Comparison of ENCODE assay signal across 8 mouse cellular contexts in genomic region chr7:5052438-5052837, GRCm38 (mm10). TPM values are rescaled to one million over a fixed set of nuclear protein-coding genes. Genes with fewer than 3 reads are reported as not detected.
DNase-seq lines count a peak whose midpoint lies in the region; ATAC-seq and TF ChIP-seq lines count a peak whose summit lies in the region.
"Had no signal": no experiment of that assay in that cellular context is flagged by ENCODE, and none has a peak within 500 bp of the region (broad histone marks: within the 10 kb centered on the region; RNA-seq: fewer than 3 reads in every experiment).

No protein-coding gene starts in this region.

- no peak for TF ChIP-seq CTCF in stomach, postnatal 0 days (IDR thresholded peaks at IDR 0.05; ENCODE audit: low read depth)

- no peak for TF ChIP-seq EP300 in stomach, postnatal 0 days (optimal IDR thresholded peaks at IDR 0.05)

- H3K27me3 ChIP-seq in megakaryocyte, embryonic 14.5 days (replicated peaks): peaks cover 83% of the 10 kb centered on the region
- peaks cover 52% of the 10 kb centered on the region for H3K27me3 ChIP-seq in forebrain, embryonic 11.5 days (ENCODE audit: control insufficient read depth, insufficient read depth, low read length)
- peaks cover 50% of the 10 kb centered on the region for H3K27me3 ChIP-seq in limb, embryonic 13.5 days
- peaks cover 7% of the 10 kb centered on the region; the same call in 1 of the 2 replicates for H3K27me3 ChIP-seq in stomach, postnatal 0 days (ENCODE audit: control insufficient read depth, insufficient read depth, low read length)

- peaks cover 14% of the 10 kb centered on the region for H3K9me3 ChIP-seq in megakaryocyte, embryonic 14.5 days
- H3K9me3 ChIP-seq in forebrain, embryonic 11.5 days (ENCODE audit: control insufficient read depth, low read length): no peaks in the 10 kb centered on the region
- no peaks in the 10 kb centered on the region for H3K9me3 ChIP-seq in limb, embryonic 13.5 days
- no peaks in the 10 kb centered on the region for H3K9me3 ChIP-seq in stomach, postnatal 0 days (ENCODE audit: control insufficient read depth, low read length)

- WGBS in forebrain, embryonic 11.5 days: 5% methylated on average over 9 of the region's 12 CpGs
- WGBS in limb, embryonic 13.5 days: 5% methylated on average over 12 of the region's 12 CpGs
- WGBS in stomach, postnatal 0 days: under 1% methylated on average over 6 of the region's 12 CpGs

- H3K27ac ChIP-seq in forebrain, embryonic 11.5 days (ENCODE audit: low read depth, low read length): no peak overlapping the region
- no peak overlapping the region for H3K27ac ChIP-seq in limb, embryonic 13.5 days
- no peak overlapping the region for H3K27ac ChIP-seq in stomach, postnatal 0 days (replicated peaks)

- peak overlapping the region; percentile 92 for H3K9ac ChIP-seq in forebrain, embryonic 11.5 days (ENCODE audit: low read length)
- peak overlapping the region; percentile 88 for H3K9ac ChIP-seq in limb, embryonic 13.5 days
- H3K9ac ChIP-seq in stomach, postnatal 0 days (ENCODE audit: low read length): peak overlapping the region; percentile 84

- DNase-seq in forebrain, embryonic 11.5 days (ENCODE audit: low spot score): no peak
- DNase-seq in stomach, postnatal 0 days (ENCODE audit: low spot score): no peak
- DNase-seq in thymus, postnatal 36 days: no peak
- no peak for DNase-seq in thymus, postnatal 4 days

- no peak for ATAC-seq in megakaryocyte, adult 5-6 weeks (ENCODE audit: poor library complexity, severe bottlenecking)
- no peak for ATAC-seq in forebrain, embryonic 11.5 days (replicated peaks; ENCODE audit: low FRiP score)
- ATAC-seq in limb, embryonic 13.5 days (ENCODE audit: low FRiP score, low read depth): no peak
- ATAC-seq in stomach, postnatal 0 days (ENCODE audit: low FRiP score, low TSS enrichment): no peak

- H3K4me3 ChIP-seq in megakaryocyte, embryonic 14.5 days (replicated peaks): peak overlapping the region; percentile 93
- H3K4me3 ChIP-seq in forebrain, embryonic 11.5 days (ENCODE audit: low read depth, low read length): peak overlapping the region; percentile 77
- peak overlapping the region; percentile 73 for H3K4me3 ChIP-seq in limb, embryonic 13.5 days
- H3K4me3 ChIP-seq in stomach, postnatal 0 days (ENCODE audit: low read depth, low read length): peak overlapping the region; percentile 74

- peaks cover 62% of the 10 kb centered on the region for H3K4me1 ChIP-seq in megakaryocyte, embryonic 14.5 days
- H3K4me1 ChIP-seq in forebrain, embryonic 11.5 days (replicated peaks; ENCODE audit: control insufficient read depth, insufficient read depth, low read length): peaks cover 26% of the 10 kb centered on the region
- peaks cover 47% of the 10 kb centered on the region for H3K4me1 ChIP-seq in limb, embryonic 13.5 days
- H3K4me1 ChIP-seq in stomach, postnatal 0 days (replicated peaks; ENCODE audit: control insufficient read depth, insufficient read depth): peaks cover 6% of the 10 kb centered on the region

- H3K36me3 ChIP-seq in megakaryocyte, embryonic 14.5 days (replicated peaks; ENCODE audit: low read length): no peaks in the 10 kb centered on the region
- H3K36me3 ChIP-seq in forebrain, embryonic 11.5 days (ENCODE audit: control insufficient read depth, insufficient read depth, low read length): no peaks in the 10 kb centered on the region
- H3K36me3 ChIP-seq in limb, embryonic 13.5 days: no peaks in the 10 kb centered on the region
- no peaks in the 10 kb centered on the region for H3K36me3 ChIP-seq in stomach, postnatal 0 days (ENCODE audit: control insufficient read depth, insufficient read depth, low read length)

- H3K4me2 ChIP-seq in forebrain, embryonic 11.5 days (ENCODE audit: low read depth, low read length, severe bottlenecking): peak overlapping the region; percentile 93
- H3K4me2 ChIP-seq in limb, embryonic 13.5 days (replicated peaks): peak overlapping the region; percentile 89
- peak overlapping the region; percentile 89 for H3K4me2 ChIP-seq in stomach, postnatal 0 days (replicated peaks; ENCODE audit: low read depth)

RNA-seq across cellular contexts. Expression of gene Zfp580, which starts 1.1 kb away (rescaled TPM):
- 58.5 and 224 TPM in 2 replicates for polyA plus RNA-seq in megakaryocyte, embryonic 14.5 days (2012; ENCODE audit: insufficient read depth, low replicate concordance)
- 0.25 and 1.6 TPM in 2 replicates for total RNA-seq in megakaryocyte, adult 5-6 weeks (2015)
- total RNA-seq in megakaryocyte, adult 5-6 weeks (2017): not detected in 2 replicates
- polyA plus RNA-seq in forebrain, embryonic 11.5 days (2014; fragmentation: Nextera tagmentation; extraction: Ambion mirVana): 44.6 and 51.4 TPM in 2 replicates
- 42.1 and 42.8 TPM in 2 replicates for polyA plus RNA-seq in limb, embryonic 13.5 days (2015; fragmentation: Nextera tagmentation; extraction: Ambion mirVana)
- 21.0 and 21.6 TPM in 2 replicates for polyA plus RNA-seq in stomach, postnatal 0 days (2015; fragmentation: Nextera tagmentation; extraction: Ambion mirVana)

RNA-seq across cellular contexts. Expression of gene U2af2, which starts 9.5 kb away (rescaled TPM):
- 251 and 262 TPM in 2 replicates for polyA plus RNA-seq in megakaryocyte, embryonic 14.5 days (2012; ENCODE audit: insufficient read depth, low replicate concordance)
- total RNA-seq in megakaryocyte, adult 5-6 weeks (2015): 68.6 and 71.0 TPM in 2 replicates
- 153 and 170 TPM in 2 replicates for total RNA-seq in megakaryocyte, adult 5-6 weeks (2017)
- 222 and 236 TPM in 2 replicates for polyA plus RNA-seq in forebrain, embryonic 11.5 days (2014; fragmentation: Nextera tagmentation; extraction: Ambion mirVana)
- polyA plus RNA-seq in limb, embryonic 13.5 days (2015; fragmentation: Nextera tagmentation; extraction: Ambion mirVana): 152 and 153 TPM in 2 replicates
- polyA plus RNA-seq in stomach, postnatal 0 days (2015; fragmentation: Nextera tagmentation; extraction: Ambion mirVana): 49.2 and 50.1 TPM in 2 replicates

RNA-seq across cellular contexts. Expression of gene Zfp784, which starts 14.2 kb away (rescaled TPM):
- polyA plus RNA-seq in megakaryocyte, embryonic 14.5 days (2012; ENCODE audit: insufficient read depth, low replicate concordance): 0.96 and 6.5 TPM in 2 replicates
- 2.5 and 3.2 TPM in 2 replicates for total RNA-seq in megakaryocyte, adult 5-6 weeks (2015)
- total RNA-seq in megakaryocyte, adult 5-6 weeks (2017): 1.7 TPM in 2 replicates
- 3.9 and 4.8 TPM in 2 replicates for polyA plus RNA-seq in forebrain, embryonic 11.5 days (2014; fragmentation: Nextera tagmentation; extraction: Ambion mirVana)
- 7.0 and 7.8 TPM in 2 replicates for polyA plus RNA-seq in limb, embryonic 13.5 days (2015; fragmentation: Nextera tagmentation; extraction: Ambion mirVana)
- polyA plus RNA-seq in stomach, postnatal 0 days (2015; fragmentation: Nextera tagmentation; extraction: Ambion mirVana): 4.1 and 4.3 TPM in 2 replicates

RNA-seq across cellular contexts. Expression of gene 4632433K11Rik, which starts 18.5 kb away (rescaled TPM):
- polyA plus RNA-seq in megakaryocyte, embryonic 14.5 days (2012; ENCODE audit: insufficient read depth, low replicate concordance): not detected in 2 replicates
- 0.62 TPM in 1 of 2 replicates, not detected in the other for total RNA-seq in megakaryocyte, adult 5-6 weeks (2015)
- 0.81 TPM in 1 of 2 replicates, not detected in the other for total RNA-seq in megakaryocyte, adult 5-6 weeks (2017)
- polyA plus RNA-seq in forebrain, embryonic 11.5 days (2014; fragmentation: Nextera tagmentation; extraction: Ambion mirVana): not detected in 2 replicates
- polyA plus RNA-seq in limb, embryonic 13.5 days (2015; fragmentation: Nextera tagmentation; extraction: Ambion mirVana): 0.13 TPM in 1 of 2 replicates, not detected in the other
- polyA plus RNA-seq in stomach, postnatal 0 days (2015; fragmentation: Nextera tagmentation; extraction: Ambion mirVana): not detected in 2 replicates
- polyA plus RNA-seq: erythroblast, embryonic 14.5 days had no signal

RNA-seq across cellular contexts. Expression of gene Epn1, which starts 27.6 kb away (rescaled TPM):
- polyA plus RNA-seq in megakaryocyte, embryonic 14.5 days (2012; ENCODE audit: insufficient read depth, low replicate concordance): 687 and 1,038 TPM in 2 replicates
- total RNA-seq in megakaryocyte, adult 5-6 weeks (2015): 74.6 and 79.4 TPM in 2 replicates
- total RNA-seq in megakaryocyte, adult 5-6 weeks (2017): 76.4 and 88.9 TPM in 2 replicates
- 70.1 and 75.0 TPM in 2 replicates for polyA plus RNA-seq in forebrain, embryonic 11.5 days (2014; fragmentation: Nextera tagmentation; extraction: Ambion mirVana)
- polyA plus RNA-seq in limb, embryonic 13.5 days (2015; fragmentation: Nextera tagmentation; extraction: Ambion mirVana): 62.2 and 64.6 TPM in 2 replicates
- polyA plus RNA-seq in stomach, postnatal 0 days (2015; fragmentation: Nextera tagmentation; extraction: Ambion mirVana): 41.0 and 44.5 TPM in 2 replicates
